Mouse (Mus musculus): Measurements from ENCODE around the gene Gm21988.

DNA sequence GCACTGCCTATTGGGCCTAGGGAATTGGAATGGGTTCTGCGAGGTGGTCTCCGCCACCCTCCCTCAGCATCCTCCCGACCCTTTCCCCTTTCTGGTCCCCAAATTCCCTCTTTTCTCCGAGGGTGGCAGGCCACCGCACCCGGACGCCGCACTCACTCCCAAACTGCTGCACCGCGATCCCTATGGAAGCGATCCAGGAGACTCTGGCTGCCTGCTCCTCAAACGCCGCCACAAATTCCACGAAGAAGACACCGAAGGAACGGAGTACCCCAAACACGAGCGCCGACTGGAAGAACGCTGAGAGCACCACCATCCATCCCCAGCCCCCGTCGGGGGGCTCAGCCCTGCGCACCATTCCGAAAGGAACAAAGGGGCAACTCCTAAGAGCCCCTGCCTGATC is 19.3 kb downstream of the Gm21988 start:
- TF ChIP-seq EP300 (IDR thresholded peaks at IDR 0.05) (no peak), CTCF (IDR thresholded peaks at IDR 0.05) (no peak)
